Mouse (Mus musculus) inflammation-experienced regulatory T-cells, adult 16 weeks (primary cell): ENCODE data around the gene Pmp22. TPM values are rescaled to one million over a fixed set of nuclear protein-coding genes. Genes with fewer than 3 reads are reported as not detected.

ENCODE experiments used
- polyA plus RNA-seq: library from polyadenylated mRNA; unstranded; fragments of 100-300 nt; shearing (Covaris generic); gene quantifications from one replicate; pipeline ENCODE4 v1.2.1, GENCODE M21; 2017

Pmp22 gene
- polyA plus RNA-seq: not detected

DNA sequence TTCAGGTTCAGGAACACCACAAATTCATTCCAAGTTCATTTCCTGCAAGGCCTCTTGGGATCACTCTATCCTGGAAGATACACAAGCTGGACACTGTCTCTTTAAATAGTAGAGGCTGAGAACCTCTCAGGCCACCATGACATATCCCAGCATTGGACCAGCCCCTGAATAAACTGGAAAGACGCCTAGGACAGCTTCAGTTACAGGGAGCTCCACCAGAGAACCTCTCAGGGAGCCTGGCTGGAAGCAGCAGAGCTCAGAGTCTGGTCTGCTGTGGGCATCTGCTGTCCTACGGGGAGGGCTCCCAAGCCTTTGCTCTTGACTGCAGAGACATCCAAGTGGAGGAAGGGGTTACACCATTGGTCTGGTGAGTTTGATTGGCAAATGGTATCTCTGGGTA, at the start of gene Pmp22:
Pmp22 (plus strand) TSS at position 199 of the 400 bp plus-strand sequence.

Other genes starting within 250 kb of the Pmp22 start
- 59.5 TPM for gene Tvp23b, start 249.5 kb upstream of the Pmp22 start, polyA plus RNA-seq
- not detected for gene Cdrt4, start 177.8 kb upstream of the Pmp22 start, polyA plus RNA-seq
- not detected for gene Tekt3, start 67.3 kb upstream of the Pmp22 start, polyA plus RNA-seq